Mouse (Mus musculus) layer of hippocampus, adult 18-20 months (tissue): Measurements from ENCODE around the gene Kitl. TPM values are rescaled to one million over a fixed set of nuclear protein-coding genes. Genes with fewer than 3 reads are reported as not detected.

Source experiments
- DNase-seq, 2 experiments: peaks; one replicate each; pipeline ENCODE4 v3.0.0; 2022; ENCODE audit warnings: low spot score in 2 of 2
- long read RNA-seq: library from polyadenylated mRNA; stranded (forward); transcript quantifications from one replicate; pipeline ENCODE4 v2.0.0, GENCODE M21; 2021
- total RNA-seq, 2 experiments: library from RNA; stranded (reverse); gene quantifications; 2 replicates each; pipeline ENCODE4 v1.2.3; 2021

The Kitl gene
- 10 to 100 TPM; 23.6 to 24.8 TPM for total RNA-seq
- long read RNA-seq, full-length matches to known transcripts = 41 of 46 reads
- long read RNA-seq, partial matches to known transcripts = 0 of 46 reads
- long read RNA-seq, other reads (novel, unspliced or antisense) = 5 of 46 reads

- peak; percentile 37 to 52 for DNase-seq
Observed at GRCm38 (mm10) chr10:100015370-100016325, at the start of gene Kitl. TSS of gene Kitl (plus strand) at chr10:100015630.

GRCm38 (mm10) chr10:99972866-99973265 lies 42.6 kb upstream of the Kitl start:
- no peak for DNase-seq

- no peak for DNase-seq
Observed at GRCm38 (mm10) chr10:99980096-99980495, 35.3 kb upstream of the Kitl start.

GRCm38 (mm10) chr10:99980916-99981315 lies 34.5 kb upstream of the Kitl start:
- no peak for DNase-seq

GRCm38 (mm10) chr10:99981887-99982286 lies 33.5 kb upstream of the Kitl start:
- DNase-seq = no peak

GRCm38 (mm10) chr10:99986745-99987144 lies 28.7 kb upstream of the Kitl start:
- no peak for DNase-seq

GRCm38 (mm10) chr10:99989758-99990157 lies 25.7 kb upstream of the Kitl start:
- DNase-seq = no peak

- DNase-seq = no peak
Observed at GRCm38 (mm10) chr10:99992121-99992520, 23.3 kb upstream of the Kitl start.

- DNase-seq = no peak
Observed at GRCm38 (mm10) chr10:100001452-100001851, 14.0 kb upstream of the Kitl start.

- DNase-seq = no peak
Observed at GRCm38 (mm10) chr10:100003797-100004196, 11.6 kb upstream of the Kitl start.

GRCm38 (mm10) chr10:100009681-100010080 lies 5.7 kb upstream of the Kitl start:
- no peak for DNase-seq

- no peak for DNase-seq
Observed at GRCm38 (mm10) chr10:100010291-100010690, 5.1 kb upstream of the Kitl start.

GRCm38 (mm10) chr10:100014096-100014495 lies 1.3 kb upstream of the Kitl start:
- DNase-seq = no peak

- peak; percentile 65 to 78 for DNase-seq
Observed at GRCm38 (mm10) chr10:100016326-100016709, 888 bp downstream of the Kitl start.

GRCm38 (mm10) chr10:100016941-100017770 lies 1.7 kb downstream of the Kitl start:
- no peak for DNase-seq

GRCm38 (mm10) chr10:100017771-100018070 lies 2.3 kb downstream of the Kitl start:
- no peak for DNase-seq

GRCm38 (mm10) chr10:100018493-100018892 lies 3.1 kb downstream of the Kitl start:
- no peak for DNase-seq

GRCm38 (mm10) chr10:100019246-100020195 lies 4.1 kb downstream of the Kitl start:
- no peak for DNase-seq

GRCm38 (mm10) chr10:100022090-100022834 lies 6.8 kb downstream of the Kitl start:
- DNase-seq = no peak

- DNase-seq = no peak
Observed at GRCm38 (mm10) chr10:100022835-100023093, 7.3 kb downstream of the Kitl start.
